Mouse (Mus musculus) ES-E14 (cell line): ENCODE measurements around the gene Sema3f.

Source experiments
- CHD2 ChIP-seq: IDR thresholded peaks from 2 replicates; pipeline ENCODE4 v1.6.1; 2014; ENCODE audit warnings: mild to moderate bottlenecking, low read depth, low read length, inconsistent platforms
- HCFC1 ChIP-seq: IDR thresholded peaks from 2 replicates; pipeline ENCODE4 v1.6.1; 2012; ENCODE audit warnings: low read length, inconsistent platforms, borderline replicate concordance; ENCODE audit not compliant: insufficient read depth
- MAFK ChIP-seq: IDR thresholded peaks from 2 replicates; pipeline ENCODE4 v1.6.1; 2014; ENCODE audit warnings: mild to moderate bottlenecking, low read depth, low read length, inconsistent platforms; ENCODE audit not compliant: insufficient read depth
- ZC3H11A ChIP-seq: IDR thresholded peaks from 2 replicates; pipeline ENCODE4 v1.6.1; 2012; ENCODE audit warnings: low read depth, mild to moderate bottlenecking, inconsistent platforms, low read length, borderline replicate concordance

DNA sequence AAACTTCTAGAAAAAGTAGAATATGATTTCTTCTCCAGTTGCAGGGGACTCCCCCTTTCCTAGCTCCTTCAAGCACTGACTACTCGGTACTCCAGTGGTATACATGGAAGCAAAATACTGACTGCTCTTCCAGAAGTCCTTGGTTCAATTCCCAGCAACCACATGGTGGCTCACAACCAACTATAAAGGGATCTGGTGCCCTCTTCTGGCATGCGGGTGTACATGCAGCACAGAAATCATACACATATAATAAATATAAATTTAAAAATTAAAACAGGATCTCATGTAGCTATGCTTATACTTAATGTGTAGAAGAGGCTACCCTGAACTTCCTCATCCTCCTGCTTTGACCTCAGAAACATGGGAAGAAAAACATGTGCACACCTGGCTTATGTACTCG, 36.4 kb upstream of the Sema3f start:
- TF ChIP-seq MAFK, result no peak
- no peak for TF ChIP-seq CHD2
- no peak for TF ChIP-seq HCFC1
- TF ChIP-seq ZC3H11A, result no peak
